16 mouse cellular contexts compared by ENCODE assay signal in the genomic region with DNA sequence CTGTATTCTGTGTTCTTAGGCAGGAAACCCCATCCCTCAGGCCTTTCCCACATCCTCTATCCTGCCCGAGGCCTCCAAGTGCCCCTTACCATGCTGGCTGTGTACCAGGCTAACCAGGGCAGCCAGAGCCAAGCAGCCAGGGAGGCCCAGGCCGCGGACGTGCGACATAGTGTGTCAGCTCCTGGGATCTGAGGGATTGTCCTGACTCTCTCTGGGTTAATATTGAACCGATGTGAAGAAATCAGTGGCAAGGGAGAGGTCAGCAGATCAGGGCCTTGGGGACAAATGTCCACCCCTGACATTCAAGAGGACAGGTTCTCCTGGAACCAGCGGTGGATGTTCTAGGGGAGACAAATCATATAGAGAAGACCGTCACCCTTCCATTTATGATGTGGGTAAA. TPM values are rescaled to one million over a fixed set of nuclear protein-coding genes. Genes with fewer than 3 reads are reported as not detected.
DNase-seq lines count a peak whose midpoint lies in the region; ATAC-seq and TF ChIP-seq lines count a peak whose summit lies in the region.
"Had no signal": no experiment of that assay in that cellular context is flagged by ENCODE, and none has a peak within 500 bp of the region (broad histone marks: within the 10 kb centered on the region; RNA-seq: fewer than 3 reads in every experiment).

A gene (minus strand): TSS at position 186 of the 400 bp plus-strand sequence.

- H3K4me3 ChIP-seq in intestine, embryonic 16.5 days (ENCODE audit: low read length), result no peak within 1 kb of the TSS
- no peak within 1 kb of the TSS for H3K4me3 ChIP-seq in intestine, embryonic 15.5 days (replicated peaks)
- H3K4me3 ChIP-seq in MEL (ENCODE audit: control insufficient read depth in 1 of 2, insufficient read depth in 1 of 2, low read depth in 2 of 2, low read length in 2 of 2), result peak within 1 kb of the TSS; percentile 3 to 32; a peak in 2 of 4 replicates
- H3K4me3 ChIP-seq in liver, embryonic 12.5 days, result peak within 1 kb of the TSS; percentile 42
- no peak within 1 kb of the TSS for H3K4me3 ChIP-seq in stomach, embryonic 15.5 days (replicated peaks)
- H3K4me3 ChIP-seq: heart, embryonic 13.5 days; hindbrain, embryonic 10.5 days; midbrain, embryonic 10.5 days had no signal

- no peak for TF ChIP-seq RAD21 in MEL (IDR thresholded peaks at IDR 0.05; ENCODE audit: low read depth, low read length)

- H3K27me3 ChIP-seq in intestine, embryonic 16.5 days (replicated peaks; ENCODE audit: control insufficient read depth, insufficient read depth, low read length), result no peaks in the 10 kb centered on the region
- no peaks in the 10 kb centered on the region for H3K27me3 ChIP-seq in intestine, embryonic 15.5 days (replicated peaks)
- no peaks in the 10 kb centered on the region for H3K27me3 ChIP-seq in MEL (ENCODE audit: control insufficient read depth in 1 of 2, insufficient read depth in 2 of 2, low read length in 2 of 2)
- no peaks in the 10 kb centered on the region for H3K27me3 ChIP-seq in liver, embryonic 12.5 days (replicated peaks)
- H3K27me3 ChIP-seq in stomach, embryonic 15.5 days (replicated peaks), result no peaks in the 10 kb centered on the region
- H3K27me3 ChIP-seq: heart, embryonic 13.5 days; Patski had no signal

- ATAC-seq in intestine, embryonic 16.5 days, result 0 out of 2 replicates have a peak, but pooled peaks have one; percentile 24
- no peak for ATAC-seq in intestine, embryonic 15.5 days
- ATAC-seq in liver, embryonic 12.5 days, result peak; percentile 30; the same call in 1 of the 2 replicates
- ATAC-seq in stomach, embryonic 15.5 days (ENCODE audit: insufficient read depth, low FRiP score, low read depth), result peak; percentile 31; the same call in 1 of the 2 replicates
- ATAC-seq: inflammation-experienced regulatory T-cells, adult 6 months; Patski had no signal

- 0 out of 2 replicates have a peak, but pooled peaks cover 3% of the 10 kb centered on the region for H3K4me1 ChIP-seq in intestine, embryonic 16.5 days (ENCODE audit: control insufficient read depth, insufficient read depth, low read length)
- no peaks in the 10 kb centered on the region for H3K4me1 ChIP-seq in intestine, embryonic 15.5 days (replicated peaks)
- H3K4me1 ChIP-seq in MEL (ENCODE audit: control insufficient read depth in 1 of 2, insufficient read depth in 2 of 2, low read length in 2 of 2), result peaks cover 15 to 17% of the 10 kb centered on the region in 2 experiments
- H3K4me1 ChIP-seq in liver, embryonic 12.5 days, result peaks cover 48% of the 10 kb centered on the region
- H3K4me1 ChIP-seq in stomach, embryonic 15.5 days, result no peaks in the 10 kb centered on the region
- H3K4me1 ChIP-seq: heart, embryonic 13.5 days had no signal

- no peaks in the 10 kb centered on the region for H3K36me3 ChIP-seq in intestine, embryonic 16.5 days (ENCODE audit: control insufficient read depth, insufficient read depth, low read length)
- no peaks in the 10 kb centered on the region for H3K36me3 ChIP-seq in intestine, embryonic 15.5 days
- H3K36me3 ChIP-seq in MEL (ENCODE audit: control insufficient read depth in 1 of 2, insufficient read depth in 2 of 2, low read length in 2 of 2), result peaks cover 0 to 12% of the 10 kb centered on the region in 2 experiments; a peak in 2 of 4 replicates
- H3K36me3 ChIP-seq in liver, embryonic 12.5 days, result no peaks in the 10 kb centered on the region
- H3K36me3 ChIP-seq in stomach, embryonic 15.5 days, result no peaks in the 10 kb centered on the region
- H3K36me3 ChIP-seq: heart, embryonic 13.5 days; hindbrain, embryonic 10.5 days; midbrain, embryonic 10.5 days had no signal

- no peaks in the 10 kb centered on the region for H3K79me2 ChIP-seq in MEL (ENCODE audit: control insufficient read depth, insufficient read depth, low read length, poor library complexity)

- WGBS in intestine, embryonic 16.5 days, result 81% methylated on average over 8 of the region's 8 CpGs
- WGBS in intestine, embryonic 15.5 days, result 76% methylated on average over 8 of the region's 8 CpGs
- 69% methylated on average over 8 of the region's 8 CpGs for WGBS in liver, embryonic 12.5 days (ENCODE audit: insufficient replicate concordance)
- 72% methylated on average over 8 of the region's 8 CpGs for WGBS in stomach, embryonic 15.5 days

- no peak within 1 kb of the TSS for H3K9ac ChIP-seq in intestine, embryonic 16.5 days (ENCODE audit: low read depth, low read length)
- no peak within 1 kb of the TSS for H3K9ac ChIP-seq in intestine, embryonic 15.5 days
- peak within 1 kb of the TSS; percentile 49; the same call in 1 of the 2 replicates for H3K9ac ChIP-seq in MEL (ENCODE audit: control insufficient read depth, low read depth, low read length, poor library complexity, severe bottlenecking)
- H3K9ac ChIP-seq in liver, embryonic 12.5 days, result peak within 1 kb of the TSS; percentile 54
- no peak within 1 kb of the TSS for H3K9ac ChIP-seq in stomach, embryonic 15.5 days
- H3K9ac ChIP-seq: heart, embryonic 13.5 days had no signal

- TF ChIP-seq EP300 in MEL (IDR thresholded peaks at IDR 0.05; ENCODE audit: low read depth in 1 of 2, low read length in 2 of 2), result no peak

- TF ChIP-seq POLR2A in MEL (IDR thresholded peaks at IDR 0.05; ENCODE audit: control insufficient read depth in 1 of 2, insufficient read depth in 1 of 2, low read depth in 1 of 2, low read length in 2 of 2, poor library complexity in 1 of 2), result no peak

- TF ChIP-seq CTCF in MEL (IDR thresholded peaks at IDR 0.05 in 2 of 3, conservative IDR thresholded peaks at IDR 0.05 in 1 of 3; ENCODE audit: control insufficient read depth in 1 of 3, insufficient read depth in 1 of 3, low read depth in 2 of 3, low read length in 3 of 3, poor library complexity in 1 of 3, severe bottlenecking in 1 of 3), result no peak

- no peak within 1 kb of the TSS for H3K27ac ChIP-seq in intestine, embryonic 16.5 days (ENCODE audit: low read length)
- no peak within 1 kb of the TSS for H3K27ac ChIP-seq in intestine, embryonic 15.5 days
- H3K27ac ChIP-seq in MEL (ENCODE audit: control insufficient read depth, low read depth, low read length), result peak within 1 kb of the TSS; percentile 57
- peak within 1 kb of the TSS; percentile 59 for H3K27ac ChIP-seq in liver, embryonic 12.5 days
- peak within 1 kb of the TSS; percentile 72 for H3K27ac ChIP-seq in stomach, embryonic 15.5 days
- H3K27ac ChIP-seq: heart, embryonic 13.5 days; hindbrain, embryonic 10.5 days; midbrain, embryonic 10.5 days had no signal

- no peak for DNase-seq in MEL (ENCODE audit: low read depth, low spot score)
- no peak for DNase-seq in frontal cortex, postnatal 14 days (ENCODE audit: low spot score in 2 of 2)
- DNase-seq in cerebellum, adult 11-12 months, result no peak
- DNase-seq: cerebellum, adult 18-20 months; embryo, embryonic 11 days; gastrocnemius, postnatal 25 days; retina, postnatal 1 day had no signal

- H3K4me2 ChIP-seq in intestine, embryonic 16.5 days (ENCODE audit: low read depth, low read length), result no peak within 1 kb of the TSS
- H3K4me2 ChIP-seq in intestine, embryonic 15.5 days (replicated peaks), result no peak within 1 kb of the TSS
- peak within 1 kb of the TSS; percentile 57 for H3K4me2 ChIP-seq in liver, embryonic 12.5 days
- peak within 1 kb of the TSS; percentile 25; the same call in 1 of the 2 replicates for H3K4me2 ChIP-seq in stomach, embryonic 15.5 days
- H3K4me2 ChIP-seq: heart, embryonic 13.5 days had no signal

- no peaks in the 10 kb centered on the region for H3K9me3 ChIP-seq in intestine, embryonic 16.5 days (ENCODE audit: control insufficient read depth, low read length)
- H3K9me3 ChIP-seq in intestine, embryonic 15.5 days, result no peaks in the 10 kb centered on the region
- no peaks in the 10 kb centered on the region for H3K9me3 ChIP-seq in MEL (replicated peaks; ENCODE audit: insufficient read depth, low read length)
- no peaks in the 10 kb centered on the region for H3K9me3 ChIP-seq in liver, embryonic 12.5 days (replicated peaks)
- H3K9me3 ChIP-seq in stomach, embryonic 15.5 days, result no peaks in the 10 kb centered on the region
- H3K9me3 ChIP-seq: heart, embryonic 13.5 days; hindbrain, embryonic 10.5 days; midbrain, embryonic 10.5 days had no signal

TF ChIP-seq in MEL, 35 proteins besides CTCF, POLR2A, EP300 and RAD21:
- TF ChIP-seq JUND (IDR thresholded peaks at IDR 0.05; ENCODE audit: low read depth, low read length) (no peak), E2F4 (IDR thresholded peaks at IDR 0.05; ENCODE audit: borderline replicate concordance, low read depth, low read length) (no peak), BHLHE40 (IDR thresholded peaks at IDR 0.05; ENCODE audit: borderline replicate concordance, low read depth, low read length) (no peak), MYB (IDR thresholded peaks at IDR 0.05; ENCODE audit: low read depth, low read length) (no peak)
TF ChIP-seq in MEL: peak in this region for 0.

RNA-seq across cellular contexts. Expression of the gene that starts here (rescaled TPM):
- polyA plus RNA-seq in intestine, embryonic 16.5 days (2015; fragmentation: Nextera tagmentation; extraction: Ambion mirVana), result 3.7 and 8.7 TPM in 2 replicates
- polyA plus RNA-seq in intestine, embryonic 15.5 days (2015; fragmentation: Nextera tagmentation; extraction: Ambion mirVana), result 3.4 and 7.2 TPM in 2 replicates
- total RNA-seq in MEL (2012; rRNA removed), result 0.04 TPM in 1 of 2 replicates, not detected in the other
- polyA plus RNA-seq in MEL (2012; ENCODE audit: insufficient read depth in 1 of 2, insufficient read length in 2 of 2, low read depth in 1 of 2, low replicate concordance in 2 of 2, missing spikeins in 1 of 2), result under 1 TPM in 1 of 2 experiments, not detected in 1; 0.06 TPM
- 121 and 125 TPM in 2 replicates for polyA plus RNA-seq in liver, embryonic 12.5 days (2016; fragmentation: Nextera tagmentation; extraction: Ambion mirVana)
- polyA plus RNA-seq in stomach, embryonic 15.5 days (2015; fragmentation: Nextera tagmentation; extraction: Ambion mirVana), result 7.2 and 19.4 TPM in 2 replicates
- polyA plus RNA-seq: Patski had no signal

Comparison
In these comparisons a context has a peak if more than half of its experiments do, and no peak if none do; other contexts are left out.
1. H3K27ac ChIP-seq: peak in MEL (single experiment), liver, embryonic 12.5 days (single experiment) and stomach, embryonic 15.5 days (single experiment); none in intestine, embryonic 16.5 days (single experiment) and intestine, embryonic 15.5 days (single experiment).
2. H3K4me2 ChIP-seq: peak in liver, embryonic 12.5 days (single experiment) and stomach, embryonic 15.5 days (single experiment); none in intestine, embryonic 16.5 days (single experiment) and intestine, embryonic 15.5 days (single experiment).
3. H3K4me3 ChIP-seq: peak in MEL (2 of 2) and liver, embryonic 12.5 days (single experiment); none in intestine, embryonic 16.5 days (single experiment), intestine, embryonic 15.5 days (single experiment) and stomach, embryonic 15.5 days (single experiment).
4. H3K9ac ChIP-seq: peak in MEL (single experiment) and liver, embryonic 12.5 days (single experiment); none in intestine, embryonic 16.5 days (single experiment), intestine, embryonic 15.5 days (single experiment) and stomach, embryonic 15.5 days (single experiment).